Mouse (Mus musculus) gonadal fat pad, adult 2 months (tissue): ENCODE measurements around the gene Slc25a48. TPM values are rescaled to one million over a fixed set of nuclear protein-coding genes. Genes with fewer than 3 reads are reported as not detected.

Experiments used
- DNase-seq: peaks from one replicate; pipeline ENCODE4 v3.0.0-alpha.2; 2012; ENCODE audit warnings: low read depth
- polyA plus RNA-seq: library from polyadenylated mRNA; depleted of rRNA; stranded (reverse); fragments of >200 nt; gene quantifications from 2 replicates; pipeline ENCODE4 v1.2.3, GENCODE M21; 2012; rRNA removed

Gene Slc25a48
- polyA plus RNA-seq: 2.6 and 4.1 TPM in 2 replicates

- DNase-seq: no peak
Observed at GRCm38 (mm10) chr13:56438211-56439075, at the start of gene Slc25a48. Slc25a48 (plus strand) TSS chr13:56438355.

- no peak for DNase-seq
Observed at GRCm38 (mm10) chr13:56397572-56397971, 40.6 kb upstream of the Slc25a48 start.

DNA sequence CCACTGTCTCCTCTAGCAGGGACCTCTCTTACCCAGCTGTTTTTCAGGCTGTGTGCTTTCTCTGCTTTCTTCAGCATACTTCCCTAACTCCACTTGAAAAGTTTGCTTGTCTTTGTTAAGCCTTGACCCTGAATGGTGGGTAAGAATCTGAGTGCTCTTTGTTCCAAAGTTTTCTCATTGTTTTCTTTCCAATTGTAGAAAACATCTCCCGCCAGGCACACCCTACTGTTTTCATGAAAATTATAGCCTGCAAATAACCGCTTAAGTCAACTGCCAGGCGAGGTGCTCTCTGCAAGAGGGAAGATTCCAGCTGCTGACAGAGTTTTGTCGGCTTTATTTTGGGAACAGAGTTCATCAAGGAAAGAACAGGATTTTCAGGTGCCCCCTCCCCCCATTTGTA is 37.0 kb upstream of the Slc25a48 start:
- DNase-seq: no peak

DNA sequence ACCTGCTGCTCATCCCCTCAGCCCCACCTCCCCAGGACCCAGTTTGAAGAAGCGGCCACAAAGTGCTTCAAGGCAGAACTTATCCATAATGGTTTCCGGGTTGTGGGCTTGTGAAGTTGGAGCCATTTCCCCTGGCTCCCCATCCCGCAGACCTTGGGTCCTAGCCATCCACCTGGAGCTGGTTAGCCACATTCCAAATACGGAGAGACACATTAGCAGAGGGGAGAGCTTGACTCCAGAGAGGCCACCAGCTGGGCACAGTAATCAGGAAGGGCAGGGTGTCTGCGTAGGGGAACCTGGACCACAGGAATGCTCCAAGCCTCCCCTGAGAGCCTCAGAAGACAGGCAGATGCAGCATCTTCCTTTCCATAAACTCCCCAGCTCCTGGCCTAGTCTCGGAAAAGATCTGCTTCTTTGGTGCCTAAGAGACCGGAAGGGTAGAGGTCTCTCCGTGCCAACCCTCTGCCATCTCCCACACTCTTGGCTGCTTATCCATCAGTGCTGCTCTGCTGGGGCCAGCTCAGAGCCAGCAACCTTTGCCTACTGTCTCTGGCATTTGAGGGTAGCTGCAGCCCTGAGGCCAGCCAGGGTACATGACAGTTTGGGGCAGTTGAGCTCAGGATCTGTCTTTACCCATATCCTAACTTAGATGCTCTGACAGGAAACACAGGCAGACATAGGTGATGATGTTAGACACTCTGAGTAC is 34.6 kb upstream of the Slc25a48 start:
- DNase-seq: no peak

DNA sequence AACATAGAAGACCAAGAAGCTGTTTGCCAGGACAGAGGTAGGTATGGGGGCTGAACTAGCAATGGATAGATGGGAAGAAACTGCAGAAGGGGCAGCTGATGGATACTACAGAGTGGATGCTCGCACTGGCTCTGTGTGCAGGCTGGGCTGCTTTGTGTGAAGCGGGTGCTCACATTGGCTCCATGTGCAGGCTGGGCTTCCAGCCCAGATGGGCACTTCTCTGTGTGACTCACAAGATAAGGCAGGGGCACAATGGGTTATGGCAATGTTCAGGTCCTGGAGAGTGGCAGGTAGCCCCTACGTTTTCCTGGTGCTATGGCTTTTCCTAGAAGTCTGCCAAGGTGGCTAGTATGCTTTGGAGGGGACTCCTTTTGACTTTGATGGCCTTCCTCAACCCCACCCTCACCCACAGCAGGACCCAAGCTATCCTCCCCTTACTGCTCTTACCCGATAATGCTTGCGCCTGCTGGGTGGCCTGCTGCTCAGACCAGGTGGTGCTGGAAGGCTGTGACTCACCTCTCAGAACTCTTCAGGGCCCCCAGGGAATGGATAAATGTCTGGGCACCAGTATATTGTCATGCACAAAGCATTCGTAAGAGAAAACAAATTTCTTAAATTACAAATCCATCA is 33.5 kb upstream of the Slc25a48 start:
- DNase-seq: no peak

GRCm38 (mm10) chr13:56412286-56412873 is 25.8 kb upstream of the Slc25a48 start:
- DNase-seq: no peak

- DNase-seq: no peak
Observed at GRCm38 (mm10) chr13:56418685-56419483, 19.3 kb upstream of the Slc25a48 start.

DNA sequence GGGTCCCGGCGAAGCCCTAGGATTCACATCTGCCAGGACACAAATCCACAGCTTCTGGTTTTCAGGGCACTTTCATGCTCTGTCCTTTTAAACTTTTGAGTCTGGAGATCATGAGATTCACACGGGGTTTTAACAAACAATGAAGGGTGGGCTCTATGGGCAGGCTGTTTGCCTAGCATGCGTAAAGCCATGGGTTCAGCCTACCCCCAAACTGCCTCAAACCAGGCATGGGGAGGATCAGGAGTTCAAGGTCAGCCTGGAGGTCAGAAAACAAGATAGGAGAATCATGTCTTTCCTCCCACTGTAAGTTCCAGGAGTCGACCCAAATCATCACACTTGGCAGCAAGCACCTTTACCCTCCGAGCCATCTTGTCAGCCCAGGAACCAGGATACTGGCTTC is 18.6 kb upstream of the Slc25a48 start:
- no peak for DNase-seq

- DNase-seq: no peak
Observed at GRCm38 (mm10) chr13:56422072-56422723, 16.0 kb upstream of the Slc25a48 start.

DNA sequence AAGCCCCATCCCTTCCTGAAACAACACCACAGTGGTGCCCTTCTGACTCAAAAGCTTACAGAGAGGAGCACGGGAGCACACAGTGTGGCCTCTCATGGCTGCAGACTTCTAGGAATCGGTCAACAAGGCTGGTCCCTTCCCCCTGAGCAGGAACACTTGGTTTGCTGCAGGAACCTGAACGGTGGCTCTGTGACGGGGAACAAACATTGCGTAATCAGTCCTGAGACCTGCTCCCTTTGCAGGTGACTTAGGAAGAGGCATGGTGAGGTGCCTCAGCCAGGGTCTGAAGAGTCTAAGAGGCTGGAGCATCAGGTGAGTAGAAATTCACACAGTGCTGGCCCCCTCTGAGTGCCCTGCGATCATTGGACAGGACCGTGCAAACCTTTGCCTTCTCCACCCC is 12.2 kb upstream of the Slc25a48 start:
- DNase-seq: no peak

DNA sequence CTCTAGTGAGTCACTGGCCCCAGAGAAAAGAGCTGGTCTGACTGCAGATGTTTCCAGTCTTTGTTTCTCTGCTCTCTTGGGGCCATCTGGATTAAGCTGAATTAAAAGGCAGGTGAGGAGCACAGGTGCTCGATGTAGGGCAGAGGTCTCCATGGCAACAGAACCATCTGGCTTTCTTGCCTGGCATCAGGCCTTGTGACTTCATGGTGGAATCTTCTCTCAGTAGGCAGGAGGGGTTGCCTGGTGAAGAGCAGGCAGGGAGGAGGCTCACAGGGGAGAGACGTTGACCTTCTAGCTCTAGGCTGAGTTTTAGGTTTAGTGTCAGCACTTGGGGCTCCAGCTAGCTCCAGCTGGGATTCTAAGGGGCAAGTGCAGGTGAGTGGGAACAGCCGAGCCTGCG is 11.8 kb upstream of the Slc25a48 start, which contains the start of gene Gm3045:
TSS of gene Gm3045 (plus strand) at position 230 of the 400 bp plus-strand sequence.
- no peak for DNase-seq

- DNase-seq: no peak
Observed at GRCm38 (mm10) chr13:56428724-56429500, 9.2 kb upstream of the Slc25a48 start.

DNA sequence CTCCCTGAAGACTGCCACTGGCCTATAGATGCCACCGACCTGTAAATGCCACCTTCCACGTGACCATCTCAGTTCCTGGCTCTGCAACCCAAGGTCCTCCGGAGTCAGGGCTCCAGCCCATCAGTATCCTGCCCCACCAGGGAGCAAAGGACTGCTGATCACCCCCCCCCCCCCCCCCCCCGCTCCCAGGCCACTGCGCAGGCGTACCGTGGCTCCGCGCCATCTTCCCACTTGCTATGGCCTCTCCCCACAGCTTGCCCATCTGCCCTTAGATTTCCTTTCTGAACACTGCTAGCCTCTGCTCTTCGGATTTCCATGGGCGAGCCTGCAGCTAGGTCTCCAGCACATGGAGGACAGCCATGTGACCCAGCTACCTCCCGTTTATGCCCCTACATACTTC is 5.7 kb upstream of the Slc25a48 start:
- no peak for DNase-seq

- DNase-seq: no peak
Observed at GRCm38 (mm10) chr13:56433466-56433865, 4.7 kb upstream of the Slc25a48 start.

DNA sequence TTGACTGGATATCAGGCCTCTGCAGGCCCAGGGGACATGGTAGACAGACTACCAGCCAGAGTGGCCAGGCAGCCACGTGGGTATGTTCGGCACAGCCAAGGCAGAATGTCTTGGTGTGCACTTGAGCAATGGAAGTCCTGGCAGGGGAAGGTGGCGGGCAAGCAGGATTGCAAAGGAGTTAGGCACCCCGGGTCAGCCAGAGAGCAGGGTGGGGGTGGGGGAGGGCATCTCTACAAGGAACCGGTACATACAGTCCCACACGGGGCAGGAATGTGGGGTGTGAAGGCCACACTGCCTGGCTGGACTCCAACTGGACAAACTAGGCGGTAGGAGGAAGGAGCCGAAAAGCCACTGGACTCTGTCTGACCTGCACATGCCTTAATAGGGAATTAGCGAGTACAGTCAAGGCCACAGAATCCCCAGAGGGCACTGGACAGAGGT is 3.8 kb upstream of the Slc25a48 start:
- no peak for DNase-seq

DNA sequence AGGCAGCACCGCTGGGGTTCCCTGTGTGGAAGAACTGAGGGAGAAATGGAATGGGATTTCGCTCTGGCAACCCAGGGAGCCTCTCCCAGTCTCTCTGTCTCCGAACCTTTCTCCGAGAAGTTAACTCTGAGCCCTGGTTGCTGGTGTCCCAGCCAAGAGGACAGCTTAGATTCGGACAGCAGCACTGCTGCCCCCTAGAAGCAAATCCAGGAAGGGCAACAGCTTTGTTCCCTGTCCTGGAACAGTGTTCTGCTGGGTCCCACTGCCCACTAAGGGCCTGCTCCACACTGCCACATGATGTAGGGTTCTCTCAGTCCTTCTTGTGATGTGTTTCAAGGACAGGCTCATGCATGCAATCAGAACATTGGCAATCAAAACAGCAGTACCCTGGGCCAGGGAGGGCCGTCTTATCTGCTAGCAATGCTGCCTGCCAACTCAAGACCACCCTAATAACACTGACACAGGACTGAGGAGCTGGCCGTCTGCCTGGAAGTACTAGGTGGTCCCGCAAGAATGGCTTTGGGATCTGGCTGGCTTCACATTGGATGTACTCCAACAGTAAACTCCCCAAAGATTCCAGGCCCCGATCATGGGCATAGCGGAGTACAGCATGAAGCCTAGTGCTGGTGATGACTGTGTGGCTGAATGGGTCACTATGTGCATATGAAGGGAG is 2.4 kb upstream of the Slc25a48 start:
- DNase-seq: no peak

DNA sequence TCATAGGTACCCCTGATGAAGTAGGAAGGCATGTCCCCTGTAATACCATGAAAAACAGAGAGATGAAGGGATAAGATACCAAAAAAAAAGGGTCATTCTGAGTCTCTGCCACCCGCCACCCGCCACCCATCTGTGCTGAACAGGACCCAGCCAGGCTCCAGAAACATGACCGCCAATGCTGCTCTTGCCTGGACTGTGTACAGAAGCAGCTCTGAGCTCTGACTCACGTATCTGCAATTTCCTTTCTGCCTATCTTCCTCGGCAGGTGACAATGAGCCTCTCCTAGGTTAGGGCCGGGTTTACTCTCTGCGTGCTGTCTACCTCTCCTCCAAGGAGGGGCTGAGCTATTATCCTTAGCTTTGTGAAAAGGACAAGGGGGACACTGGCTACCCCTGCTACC is 5.3 kb downstream of the Slc25a48 start:
- DNase-seq: no peak

DNA sequence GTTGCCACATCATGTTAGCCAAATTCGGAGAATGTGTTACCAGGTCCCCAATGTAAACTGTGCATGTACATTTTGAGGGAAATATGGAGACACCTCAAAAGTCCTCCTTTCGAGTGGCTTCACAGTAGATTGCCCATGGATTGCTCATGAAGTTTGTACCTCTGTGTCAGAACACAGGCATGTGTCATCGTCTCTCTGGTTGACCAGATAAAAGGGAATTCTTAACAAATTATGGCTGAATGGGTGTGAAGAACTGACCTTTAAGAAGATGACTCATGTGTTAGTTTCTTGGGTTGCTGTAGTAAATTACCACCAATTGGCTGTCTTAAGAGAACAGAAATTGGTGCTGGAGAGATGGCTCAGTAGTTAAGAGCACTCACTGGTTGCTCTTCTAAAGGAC is 6.0 kb downstream of the Slc25a48 start:
- no peak for DNase-seq

DNA sequence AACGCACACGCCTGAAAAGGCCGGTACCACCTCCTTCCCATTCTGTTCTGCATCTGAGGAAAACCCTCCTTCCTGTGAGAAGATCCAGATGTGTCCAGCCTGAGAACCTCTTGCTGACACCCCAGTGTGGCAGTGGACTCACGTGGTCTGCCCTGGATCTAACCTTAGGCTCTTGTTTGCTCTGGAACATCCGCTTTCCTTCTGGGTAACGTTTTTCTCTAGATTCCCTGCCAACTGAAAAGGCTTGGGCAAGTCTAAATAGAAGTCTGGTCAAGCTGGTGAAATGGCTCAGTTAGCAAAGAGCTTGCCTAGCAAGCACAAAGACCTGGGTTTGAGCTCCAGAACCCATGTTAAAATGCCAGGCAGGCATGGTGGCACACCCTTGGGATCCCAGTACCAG is 6.8 kb downstream of the Slc25a48 start:
- DNase-seq: no peak
